Mouse (Mus musculus) CH12.LX (cell line): ENCODE measurements around the gene Ptpn6. TPM values are rescaled to one million over a fixed set of nuclear protein-coding genes. Genes with fewer than 3 reads are reported as not detected.

Source experiments
- DNase-seq: peaks from one replicate; pipeline ENCODE4 v3.0.0-alpha.2; 2013; ENCODE audit errors: extremely low read depth
- H3K27ac ChIP-seq: 2 replicates; pipeline ENCODE4 v1.5.1; 2012; ENCODE audit warnings: low read depth, mild to moderate bottlenecking, control low read depth, moderate library complexity; ENCODE audit not compliant: insufficient read depth
- H3K27me3 ChIP-seq: replicated peaks from 2 replicates; pipeline ENCODE3; 2012; ENCODE audit warnings: inconsistent platforms
- H3K36me3 ChIP-seq, 2 experiments: replicated peaks in 1 of 2; 2 replicates each; pipeline versions ENCODE3 to v1.6.1; 2012; ENCODE audit warnings: inconsistent platforms in 1 of 2, low read length in 1 of 2, mild to moderate bottlenecking in 1 of 2, mixed read lengths in 1 of 2, moderate library complexity in 1 of 2; ENCODE audit not compliant: control insufficient read depth in 1 of 2, insufficient read depth in 1 of 2
- H3K4me1 ChIP-seq, 2 experiments: 2 replicates each; pipeline ENCODE4 v1.6.1; 2012; ENCODE audit warnings: inconsistent platforms in 1 of 2, moderate library complexity in 1 of 2; ENCODE audit not compliant: insufficient read depth in 2 of 2, control insufficient read depth in 1 of 2
- H3K4me2 ChIP-seq: 2 replicates; pipeline ENCODE4 v1.6.1; 2012; ENCODE audit warnings: low read depth, mild to moderate bottlenecking, control low read depth; ENCODE audit not compliant: poor library complexity, insufficient read depth, severe bottlenecking
- H3K4me3 ChIP-seq, 3 experiments: fragments of 150-350 bp in 1 of 3; sonication (generic) in 1 of 3; replicated peaks in 1 of 3; 2 replicates each; pipeline versions ENCODE3 to v1.5.1; 2011 to 2012; ENCODE audit warnings: low read depth in 2 of 3, low read length in 2 of 3, mild to moderate bottlenecking in 2 of 3, moderate library complexity in 2 of 3, control low read depth in 1 of 3, improper control_type of control experiment in 1 of 3, inconsistent platforms in 1 of 3, mixed read lengths in 1 of 3; ENCODE audit not compliant: poor library complexity in 1 of 3
- H3K79me2 ChIP-seq: replicated peaks from 2 replicates; pipeline ENCODE4 v1.6.1; 2012; ENCODE audit warnings: mild to moderate bottlenecking, moderate library complexity; ENCODE audit not compliant: control insufficient read depth, poor library complexity, insufficient read depth, severe bottlenecking; ENCODE audit errors: extremely low read depth
- H3K9ac ChIP-seq: 2 replicates; pipeline ENCODE4 v1.6.1; 2012; ENCODE audit warnings: low read depth, mild to moderate bottlenecking, control low read depth, moderate library complexity; ENCODE audit not compliant: insufficient read depth
- H3K9me3 ChIP-seq: replicated peaks from 2 replicates; pipeline ENCODE3; 2012; ENCODE audit warnings: low read length, inconsistent platforms, mixed read lengths
- BHLHE40 ChIP-seq: IDR thresholded peaks from 2 replicates; pipeline ENCODE4 v1.6.1; 2011; ENCODE audit warnings: mild to moderate bottlenecking, low read depth, low read length, improper control_type of control experiment
- GABPA ChIP-seq: IDR thresholded peaks from 2 replicates; pipeline ENCODE4 v1.6.1; 2012; ENCODE audit warnings: low read depth, low read length, improper control_type of control experiment, inconsistent platforms; ENCODE audit not compliant: insufficient replicate concordance
- HCFC1 ChIP-seq: IDR thresholded peaks from 2 replicates; pipeline ENCODE4 v1.6.1; 2012; ENCODE audit warnings: low read depth, mild to moderate bottlenecking, inconsistent platforms, low read length, improper control_type of control experiment
- JUN ChIP-seq: IDR thresholded peaks from 2 replicates; pipeline ENCODE4 v1.6.1; 2011; ENCODE audit warnings: low read depth, mild to moderate bottlenecking, low read length, improper control_type of control experiment, moderate library complexity; ENCODE audit not compliant: insufficient read depth
- KAT2A ChIP-seq: IDR thresholded peaks from 2 replicates; pipeline ENCODE4 v1.6.1; 2012; ENCODE audit warnings: low read length, improper control_type of control experiment, inconsistent platforms; ENCODE audit not compliant: insufficient replicate concordance
- MAZ ChIP-seq: IDR thresholded peaks from 2 replicates; pipeline ENCODE4 v1.6.1; 2012; ENCODE audit warnings: low read depth, mild to moderate bottlenecking, inconsistent platforms, low read length, improper control_type of control experiment, moderate library complexity
- MEF2A ChIP-seq: IDR thresholded peaks from 2 replicates; pipeline ENCODE4 v1.6.1; 2014; ENCODE audit warnings: low read depth, mild to moderate bottlenecking, inconsistent platforms, low read length, improper control_type of control experiment, borderline replicate concordance
- MYC ChIP-seq: IDR thresholded peaks from 2 replicates; pipeline ENCODE4 v1.6.1; 2011; ENCODE audit warnings: low read depth, mild to moderate bottlenecking, improper control_type of control experiment, low read length
- NELFE ChIP-seq: IDR thresholded peaks from 2 replicates; pipeline ENCODE4 v1.6.1; 2011; ENCODE audit warnings: low read depth, low read length, improper control_type of control experiment
- NRF1 ChIP-seq: IDR thresholded peaks from 2 replicates; pipeline ENCODE4 v1.6.1; 2014; ENCODE audit warnings: low read depth, mild to moderate bottlenecking, inconsistent platforms, low read length, improper control_type of control experiment, moderate library complexity
- POLR2AphosphoS2 ChIP-seq: IDR thresholded peaks from 2 replicates; pipeline ENCODE4 v1.6.1; 2011; ENCODE audit warnings: low read depth, low read length, improper control_type of control experiment
- SMC3 ChIP-seq: IDR thresholded peaks from 2 replicates; pipeline ENCODE4 v1.6.1; 2011; ENCODE audit warnings: low read depth, low read length, improper control_type of control experiment
- TCF12 ChIP-seq: IDR thresholded peaks from 2 replicates; pipeline ENCODE4 v1.6.1; 2014; ENCODE audit warnings: low read depth, mild to moderate bottlenecking, inconsistent platforms, low read length, improper control_type of control experiment
- UBTF ChIP-seq: IDR thresholded peaks from 2 replicates; pipeline ENCODE4 v1.6.1; 2012; ENCODE audit warnings: low read depth, mild to moderate bottlenecking, inconsistent platforms, low read length, improper control_type of control experiment, moderate library complexity
- USF1 ChIP-seq: IDR thresholded peaks from 2 replicates; pipeline ENCODE4 v1.6.1; 2014; ENCODE audit warnings: low read depth, mild to moderate bottlenecking, inconsistent platforms, low read length, improper control_type of control experiment
- USF2 ChIP-seq: conservative IDR thresholded peaks from 2 replicates; pipeline ENCODE4 v1.6.1; 2011; ENCODE audit warnings: low read depth, low read length, improper control_type of control experiment
- ZMIZ1 ChIP-seq: IDR thresholded peaks from 2 replicates; pipeline ENCODE4 v1.6.1; 2012; ENCODE audit warnings: low read depth, mild to moderate bottlenecking, inconsistent platforms, low read length, improper control_type of control experiment
- dilution Hi-C: fragments of 300-500 bp; cut with MboI; formaldehyde crosslinking; loops from 2 replicates; pipeline ENCODE4 v1.14.3; 2020; ENCODE audit warnings: low sequenced_read_pairs; ENCODE audit not compliant: extremely low pct_unique_long_range_greater_than_20kb, extremely low pct_ligation_motif_present
- in situ Hi-C: fragments of 300-500 bp; cut with MboI; formaldehyde crosslinking; loops from 3 replicates; pipeline ENCODE4 v1.14.3; 2019; ENCODE audit warnings: low sequenced_read_pairs, low pct_ligation_motif_present, low pct_unique_long_range_greater_than_20kb, mixed read lengths
- polyA plus RNA-seq: library from polyadenylated mRNA; unstranded; fragments of >175 nt; gene quantifications from 2 replicates; pipeline ENCODE4 v1.2.1, GENCODE M21; 2012; ENCODE audit warnings: low read depth; ENCODE audit not compliant: insufficient read length
- total RNA-seq, 2 experiments: library from RNA; depleted of rRNA; stranded (reverse); fragments of 300-350 nt in 1 of 2; fragments of >200 nt in 1 of 2; gene quantifications; 2 replicates each; pipeline ENCODE4 v1.2.3; 2012 to 2014

Gene Ptpn6
- total and polyA plus RNA-seq, 3 experiments, result 247 to 585 (median 300) TPM

- TF ChIP-seq KAT2A (0 out of 2 replicates have a peak, but pooled peaks have one; percentile 57), MYC (peak; percentile 79; the same call in 1 of the 2 replicates), TCF12 (peak; percentile 92; the same call in 1 of the 2 replicates), USF1 (no peak), ZMIZ1 (peak; percentile 92), MAZ (peak; percentile 77; the same call in 1 of the 2 replicates), MEF2A (peak; percentile 58), JUN (no peak), NRF1 (no peak), HCFC1 (peak; percentile 63), USF2 (no peak), UBTF (peak; percentile 91; the same call in 1 of the 2 replicates)
Observed at GRCm38 (mm10) chr6:124732476-124733370, 5.8 kb downstream of the Ptpn6 start (continued).

DNA sequence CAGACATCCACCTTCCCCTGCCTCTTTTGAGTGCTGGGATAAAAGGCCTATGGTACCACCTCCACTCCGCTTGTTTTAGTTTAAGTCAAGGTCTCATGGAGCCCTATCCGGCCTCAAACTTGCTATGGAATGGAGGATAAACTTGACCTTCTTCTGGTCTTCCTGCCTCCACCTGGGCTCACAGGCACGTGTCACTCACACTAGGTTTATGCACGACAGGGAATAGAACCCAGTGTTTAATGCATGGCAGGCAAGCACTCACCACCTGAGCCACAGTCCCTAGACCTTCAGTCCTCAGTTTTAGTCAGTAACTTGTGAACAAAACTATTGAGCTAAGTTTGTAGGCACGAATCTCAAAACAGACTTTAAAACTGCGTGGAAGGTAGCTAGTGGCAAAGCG is 7.5 kb downstream of the Ptpn6 start:
- peak overlapping the region; percentile 63 for H3K4me2 ChIP-seq
- H3K27ac ChIP-seq, result peak overlapping the region; percentile 93
- peaks cover 36% of the 10 kb centered on the region for H3K79me2 ChIP-seq
- in situ Hi-C loops, result no loop called here
- no peaks in the 10 kb centered on the region for H3K9me3 ChIP-seq
- no peaks in the 10 kb centered on the region for H3K27me3 ChIP-seq
- H3K36me3 ChIP-seq, result peaks cover 36 to 49% of the 10 kb centered on the region in 2 experiments
- TF ChIP-seq GABPA, result no peak
- TF ChIP-seq NELFE, result no peak
- no peak for TF ChIP-seq MAZ
- peak; percentile 80 for TF ChIP-seq BHLHE40
- no peak for TF ChIP-seq SMC3
- TF ChIP-seq POLR2AphosphoS2, result no peak; the same call in 1 of the 2 replicates
- no peak for TF ChIP-seq USF1
- 0 out of 2 replicates have a peak, but pooled peaks have one; percentile 54 for TF ChIP-seq MYC
- TF ChIP-seq, all 38 proteins: peak for 2
- Histone ChIP-seq H3K4me3 (peak overlapping the region; percentile 69 to 78 (median 77)), H3K9ac (peak overlapping the region; percentile 71), H3K4me1 (peaks cover 28 to 67% of the 10 kb centered on the region in 2 experiments)
- no peak for DNase-seq
- dilution Hi-C loops, result no loop called here
